Mouse (Mus musculus): Measurements from ENCODE around the gene Tdrd3.

DNA sequence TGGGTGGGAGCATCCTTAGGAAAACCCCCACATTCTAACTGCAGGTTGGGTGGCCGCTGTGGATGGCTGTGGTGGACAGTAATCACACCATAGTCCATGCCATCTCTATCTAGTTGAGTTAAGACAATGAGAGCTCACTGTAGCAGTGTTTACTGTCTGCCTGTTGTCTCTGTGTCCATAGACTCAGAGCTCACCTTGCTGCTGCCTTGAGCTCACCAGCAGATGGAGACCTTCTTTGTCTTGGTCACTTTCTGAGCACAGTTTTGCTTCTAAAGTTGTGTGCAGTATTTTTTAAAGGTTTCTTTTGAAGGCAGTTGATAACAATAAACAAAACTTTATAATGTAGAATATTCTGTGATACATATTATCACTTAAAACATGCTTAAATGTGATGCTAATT, 43.3 kb downstream of the Tdrd3 start:
- TF ChIP-seq CTCF (IDR thresholded peaks at IDR 0.05; ENCODE audit: extremely low read depth, insufficient read depth, insufficient read length, insufficient replicate concordance) (no peak), POLR2A (IDR thresholded peaks at IDR 0.05; ENCODE audit: low read depth, low read length) (no peak)
